Mouse (Mus musculus) 416B (cell line): ENCODE measurements at regions not wholly inside any gene's neighbourhood (a gene's known extent, or its start where the extent isn't known, plus 50 kb on each side); places are given as distances from the start of the nearest gene placed in this dataset.

Source experiments
- DNase-seq: peaks from one replicate; pipeline ENCODE4 v3.0.0; 2011; ENCODE audit warnings: low read depth

DNA sequence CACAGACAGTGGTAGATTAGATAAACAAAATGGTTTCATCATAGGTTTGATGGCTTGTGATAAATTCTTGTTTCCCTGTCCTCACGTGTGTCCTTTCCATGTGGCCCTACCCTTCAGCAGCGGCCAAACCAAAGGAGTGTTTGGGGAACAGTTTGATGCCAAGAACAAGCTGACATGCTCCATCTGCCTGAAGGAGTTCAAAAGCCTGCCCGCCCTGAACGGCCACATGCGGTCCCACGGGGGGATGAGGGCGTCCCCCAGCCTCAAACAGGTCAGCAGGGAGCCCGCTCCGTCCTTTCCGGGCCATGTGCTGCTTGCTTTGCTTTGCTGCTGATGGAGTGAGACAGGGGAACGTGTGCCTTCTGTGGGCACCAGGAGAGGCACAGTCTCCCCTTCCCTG is 51.0 kb upstream of the Mrps10 start:
- no peak for DNase-seq

DNA sequence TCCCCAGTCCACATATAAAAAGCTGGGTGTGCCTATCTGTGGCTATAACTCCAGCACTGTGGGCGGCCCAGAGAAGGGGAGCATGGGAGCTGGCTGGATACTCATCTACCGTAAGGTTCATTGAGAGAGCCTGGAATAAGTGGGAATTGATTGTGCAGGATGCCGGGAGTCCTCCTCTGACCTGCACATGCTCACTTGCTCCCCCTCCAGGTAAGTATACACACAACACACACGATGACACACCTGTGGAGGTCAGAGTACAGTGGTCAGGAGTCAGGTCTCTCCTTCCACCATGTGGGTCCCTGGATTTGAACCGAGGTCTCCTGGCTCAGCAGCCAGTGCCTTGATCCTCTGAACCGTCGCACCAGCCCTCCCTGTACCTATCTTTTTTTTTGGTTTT is 55.5 kb upstream of the Mrps10 start:
- DNase-seq = no peak

DNA sequence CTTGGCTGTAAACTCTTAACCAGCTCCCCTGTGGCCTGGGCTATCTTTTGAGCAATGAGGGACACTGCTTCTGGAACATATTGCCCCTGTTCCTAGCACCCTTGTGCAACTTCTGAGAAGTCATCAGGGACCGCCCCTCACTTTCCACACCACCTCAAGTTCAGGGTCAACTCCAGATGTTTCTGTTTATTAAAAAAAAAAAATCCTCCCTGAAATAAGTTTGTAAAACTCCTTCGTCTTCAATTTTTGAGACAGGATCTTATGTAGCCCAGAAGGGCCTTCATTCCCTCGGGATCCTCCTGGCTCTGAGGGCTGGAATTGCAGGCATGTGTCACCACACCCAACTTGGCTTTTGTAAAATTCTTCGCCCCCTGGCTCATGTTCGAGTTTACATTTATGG is 57.4 kb upstream of the Mrps10 start:
- DNase-seq = no peak

DNA sequence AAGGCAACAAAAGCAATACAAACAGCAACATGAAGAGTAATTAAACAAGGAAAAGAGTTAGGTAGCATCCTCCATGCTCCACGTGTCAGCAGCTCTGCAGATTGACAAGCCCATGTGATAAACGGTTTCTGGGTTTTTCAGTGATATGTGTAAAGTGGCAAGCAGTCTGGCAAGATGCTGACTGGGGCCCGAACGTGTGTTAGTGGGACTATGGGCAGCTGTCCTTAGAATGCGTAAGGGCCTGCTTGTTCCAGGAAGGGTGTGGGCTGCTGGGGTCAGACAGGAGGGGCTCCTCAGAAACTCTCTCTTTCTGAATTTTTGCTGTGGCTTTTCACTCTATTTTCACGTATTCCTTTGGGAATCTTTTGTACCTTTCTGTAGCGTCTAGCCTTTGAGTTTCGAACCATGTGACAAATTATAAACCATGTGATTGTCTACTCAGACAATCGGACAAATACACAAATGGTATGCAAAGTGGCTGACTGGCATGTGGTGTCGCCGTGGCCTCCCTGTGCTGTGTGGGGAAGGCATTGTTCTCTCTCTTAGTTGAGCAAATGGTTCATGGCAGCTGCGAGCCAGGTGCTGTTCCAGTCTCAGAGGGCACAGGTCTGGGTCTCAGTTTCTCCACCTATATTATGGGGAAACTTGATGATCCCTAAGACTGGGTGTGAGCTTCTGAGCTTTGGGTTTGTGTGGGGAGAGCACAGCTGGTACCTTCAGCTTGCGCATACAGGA is 62.5 kb upstream of the Mrps10 start:
- no peak for DNase-seq

DNA sequence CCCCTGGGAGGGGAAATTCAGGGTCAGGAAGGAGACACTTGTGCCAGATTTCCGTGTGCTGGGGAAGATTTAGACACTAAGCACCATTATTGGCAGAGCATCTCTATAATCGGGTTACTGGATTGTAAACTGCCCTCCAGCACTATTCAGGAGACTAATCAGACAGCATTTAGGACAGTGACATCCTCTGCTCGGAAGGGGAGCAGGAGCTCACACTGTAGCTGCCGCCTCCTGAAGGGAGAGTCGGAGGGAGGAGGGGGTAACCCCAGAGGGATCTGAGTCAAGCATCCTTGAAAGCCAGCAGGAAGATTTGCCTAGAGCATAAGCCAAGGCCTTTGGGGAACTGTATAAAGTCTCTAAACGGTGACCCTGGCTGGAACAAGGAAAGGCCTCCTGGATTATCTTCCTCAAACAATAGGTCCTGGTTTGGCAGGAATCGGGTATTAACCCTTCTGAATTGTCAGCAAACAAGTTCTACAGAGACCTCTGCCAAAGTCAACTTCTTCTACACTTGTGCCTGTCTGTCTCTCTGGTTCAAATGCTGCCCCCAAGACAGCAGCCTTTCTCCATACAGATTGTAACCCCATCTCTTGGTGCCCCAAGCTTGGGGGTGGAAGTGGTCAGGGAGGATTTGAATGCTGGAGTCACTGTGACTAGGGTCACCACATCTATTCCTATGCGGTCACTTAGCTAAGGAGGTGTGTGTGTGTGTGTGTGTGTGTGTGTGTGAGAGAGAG is 64.1 kb upstream of the Mrps10 start:
- no peak for DNase-seq

DNA sequence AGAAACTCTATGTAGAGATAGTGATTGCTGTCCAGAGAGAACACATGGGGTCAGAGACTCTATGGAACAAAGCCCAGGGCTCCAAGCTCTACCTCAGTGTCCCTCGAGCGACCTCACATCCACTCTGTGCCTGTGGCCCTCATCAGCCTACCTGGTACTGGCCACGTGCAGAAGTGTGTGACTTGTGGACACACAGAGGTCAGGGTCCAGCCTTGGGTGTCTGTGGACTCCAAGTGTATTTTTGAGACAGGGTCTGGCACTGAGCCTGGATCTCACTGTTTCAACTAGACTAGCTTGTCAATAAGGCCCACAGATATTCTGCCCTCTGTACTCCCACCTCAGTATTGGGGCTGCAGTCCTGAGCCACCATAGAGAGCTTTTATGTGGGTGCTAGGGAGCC is 65.1 kb upstream of the Mrps10 start:
- DNase-seq = no peak

DNA sequence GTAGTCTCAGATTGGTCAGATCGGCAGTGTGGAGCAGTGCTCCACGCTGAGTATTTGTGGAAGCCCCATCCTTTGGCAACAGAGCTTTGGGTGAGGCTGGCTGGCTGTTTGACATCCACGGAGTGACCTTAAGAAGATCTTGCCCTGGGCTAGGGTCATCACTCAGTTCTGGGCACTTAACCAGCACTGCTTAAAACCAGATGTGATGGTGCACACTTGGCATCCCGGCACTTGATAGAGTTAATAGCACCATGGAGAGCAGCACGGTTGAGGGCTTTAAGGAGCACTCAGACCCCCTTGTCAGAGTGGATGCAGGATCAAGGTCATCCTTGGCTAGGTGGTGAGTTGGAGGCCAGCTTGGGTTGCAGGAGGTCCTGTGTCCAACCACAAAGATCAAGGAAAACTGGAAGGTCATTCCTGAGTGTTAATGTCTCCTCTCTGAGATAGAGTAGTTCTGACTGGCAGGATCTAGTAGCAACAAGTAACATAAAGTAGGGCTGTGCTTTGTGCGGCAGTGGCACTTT is 70.2 kb upstream of the Mrps10 start:
- no peak for DNase-seq

DNA sequence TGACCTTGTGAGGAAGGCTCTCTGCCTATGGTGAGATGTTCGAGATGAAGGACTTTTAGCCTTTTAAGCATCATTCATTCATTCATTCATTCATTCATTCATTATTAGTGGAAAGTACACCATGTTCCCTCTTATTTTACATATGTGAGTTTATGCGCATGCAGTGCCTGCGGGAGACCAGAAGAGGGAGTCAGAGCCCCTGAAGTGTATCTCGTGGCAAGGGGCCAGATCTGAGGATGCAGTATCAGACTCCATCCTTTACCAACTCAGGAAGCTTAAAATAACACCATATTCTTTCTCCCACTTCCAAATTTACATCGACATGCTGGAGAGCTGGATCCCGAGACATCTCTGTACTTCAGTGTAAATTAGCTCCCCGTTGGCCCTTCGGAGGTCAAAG is 70.7 kb upstream of the Mrps10 start:
- DNase-seq = peak; percentile 48

DNA sequence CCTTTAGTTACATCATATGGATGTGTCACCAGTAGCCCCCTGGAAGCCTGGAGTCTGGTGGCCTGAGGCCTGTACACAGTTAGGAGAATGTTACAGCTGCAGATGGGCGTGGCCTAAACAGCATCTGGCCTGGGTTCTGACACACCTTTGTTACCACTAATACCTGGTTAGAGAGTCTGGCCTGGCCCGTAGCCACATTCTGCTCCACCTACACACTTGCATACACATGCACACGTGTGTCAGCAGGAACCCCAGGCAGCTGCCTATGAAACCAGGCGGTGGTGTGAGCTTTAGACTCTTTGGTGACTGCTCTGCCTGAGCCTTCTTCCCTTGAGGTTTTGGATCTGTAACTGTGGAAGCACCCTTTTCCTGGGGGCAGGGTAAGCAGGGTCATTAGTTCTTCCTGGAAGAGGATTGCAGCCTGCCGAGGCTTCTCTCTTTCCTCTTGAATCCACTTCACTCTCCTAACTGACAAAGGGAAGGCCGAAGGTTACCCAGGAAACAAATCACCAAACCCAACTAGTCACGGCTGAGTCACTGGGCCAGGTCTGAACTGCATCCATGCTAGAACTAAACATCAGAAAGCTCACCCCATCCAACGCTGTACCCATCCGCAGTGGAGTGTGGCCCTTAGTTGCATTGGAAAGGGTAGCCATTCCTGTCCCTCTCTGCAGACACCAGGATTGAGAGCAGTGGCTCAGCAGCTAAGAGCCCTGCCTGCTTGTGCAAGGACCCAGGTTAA is 71.8 kb upstream of the Mrps10 start:
- DNase-seq = no peak

DNA sequence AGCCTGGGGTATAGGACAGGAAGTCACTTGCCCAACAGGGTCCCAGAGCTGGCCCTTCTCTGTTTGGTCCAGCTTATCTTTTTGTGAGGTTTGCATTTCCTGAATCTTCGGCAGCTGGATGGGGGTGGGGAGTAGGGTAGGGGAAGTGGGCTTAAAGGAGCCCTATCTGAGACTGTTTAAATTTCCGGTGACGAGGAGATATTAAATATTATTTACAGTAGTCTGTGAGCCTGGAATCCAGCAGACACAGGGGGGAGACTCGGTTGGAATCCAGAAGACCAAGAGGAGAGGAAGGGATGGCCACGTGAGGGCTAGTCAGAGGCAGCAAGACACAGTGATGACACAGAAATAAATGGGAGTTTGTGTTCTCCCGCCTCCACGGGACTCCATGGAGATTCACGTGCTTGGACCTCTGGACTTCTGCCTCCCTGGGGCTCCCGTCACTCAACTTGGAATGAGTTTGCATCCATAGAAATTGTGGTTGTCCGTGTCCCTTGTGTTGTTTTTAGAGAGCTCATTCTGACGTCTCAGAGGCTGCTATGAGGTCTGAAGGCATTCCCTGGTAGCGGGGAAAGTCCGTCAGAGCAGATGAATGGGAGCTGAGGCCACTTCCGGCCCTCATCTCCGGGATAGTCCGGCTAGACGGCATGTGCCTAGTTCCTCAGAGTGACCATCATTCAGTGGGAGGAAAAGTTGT is 73.2 kb upstream of the Mrps10 start:
- DNase-seq = peak; percentile 96

DNA sequence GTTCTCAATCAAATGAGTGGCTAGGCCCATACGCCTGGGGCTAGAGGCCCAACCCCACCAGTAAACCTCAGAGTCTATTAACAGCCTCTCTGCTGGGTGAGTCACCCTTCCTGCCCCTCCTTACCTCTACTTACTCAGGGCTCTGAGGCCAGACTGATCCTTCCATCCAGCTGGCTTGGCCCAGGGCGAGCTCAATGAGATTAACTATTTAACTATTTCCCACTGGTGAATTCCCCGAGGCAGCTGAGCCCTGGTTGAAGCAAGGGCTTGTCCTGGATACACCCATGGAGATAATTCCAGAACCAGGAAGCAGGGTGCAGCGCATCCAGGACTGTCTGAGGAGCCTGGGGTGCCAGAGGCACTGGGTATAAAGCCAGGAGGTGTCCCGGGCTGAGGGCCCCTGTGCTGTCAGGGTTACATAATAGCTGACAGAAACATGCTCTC is 74.6 kb upstream of the Mrps10 start:
- peak; percentile 92 for DNase-seq

DNA sequence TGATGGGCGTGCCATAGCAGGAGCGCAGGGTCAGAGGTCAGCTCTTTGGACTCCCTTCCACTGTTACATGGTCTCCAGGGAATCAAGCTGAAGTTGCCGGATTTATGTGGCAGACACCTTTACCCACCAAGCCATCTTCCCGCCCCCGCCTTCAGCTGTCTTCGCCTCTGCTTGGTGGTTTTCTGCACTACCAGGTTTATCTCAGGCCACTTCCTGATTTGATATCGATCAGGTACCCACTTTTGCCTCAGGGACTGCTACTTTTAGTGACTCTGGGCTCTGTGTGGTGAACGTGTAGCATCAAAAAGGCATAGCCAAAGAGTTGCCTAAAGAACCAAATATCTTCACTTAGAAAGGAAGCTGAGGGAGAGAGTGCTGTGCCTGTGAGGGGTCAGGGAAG is 75.5 kb upstream of the Mrps10 start:
- DNase-seq = peak; percentile 70

DNA sequence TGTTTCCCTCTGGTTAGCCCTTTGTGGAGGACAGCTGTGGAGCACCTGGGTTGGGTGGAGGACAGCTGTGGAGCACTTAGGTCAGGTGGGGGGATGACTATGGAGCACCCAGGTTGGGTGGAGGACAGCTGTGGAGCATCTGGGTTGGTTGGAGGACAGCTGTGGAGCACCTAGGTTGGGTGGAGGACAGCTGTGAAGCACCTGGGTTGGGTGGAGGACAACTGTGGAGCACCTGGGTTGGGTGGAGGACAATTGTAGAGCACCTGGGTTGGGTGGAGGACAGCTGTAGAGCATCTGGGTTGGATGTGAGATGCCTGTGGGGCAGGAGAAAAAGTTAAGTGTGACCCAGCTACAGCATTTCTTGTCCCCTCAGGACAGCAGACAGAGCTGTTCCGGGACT is 77.1 kb upstream of the Mrps10 start:
- DNase-seq = no peak

DNA sequence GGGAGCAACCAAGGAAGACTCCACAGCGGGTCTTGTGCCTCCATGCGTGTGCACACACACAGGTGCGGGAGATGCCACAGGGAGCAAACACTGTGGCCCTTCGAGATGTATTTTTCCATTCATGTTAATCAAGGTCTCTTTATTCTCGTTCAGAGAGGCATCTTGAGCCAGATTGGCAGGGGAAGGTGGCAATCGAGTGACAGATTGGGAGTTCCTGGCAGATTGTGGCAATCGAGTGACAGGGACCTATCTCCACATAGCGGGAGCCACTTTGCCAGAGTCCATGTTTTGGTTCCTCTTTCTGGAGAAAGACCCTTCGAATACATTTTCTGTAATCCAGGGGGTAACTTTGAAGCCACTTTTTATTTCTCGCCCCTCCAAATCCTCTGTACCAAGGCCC is 83.1 kb upstream of the Mrps10 start:
- no peak for DNase-seq

DNA sequence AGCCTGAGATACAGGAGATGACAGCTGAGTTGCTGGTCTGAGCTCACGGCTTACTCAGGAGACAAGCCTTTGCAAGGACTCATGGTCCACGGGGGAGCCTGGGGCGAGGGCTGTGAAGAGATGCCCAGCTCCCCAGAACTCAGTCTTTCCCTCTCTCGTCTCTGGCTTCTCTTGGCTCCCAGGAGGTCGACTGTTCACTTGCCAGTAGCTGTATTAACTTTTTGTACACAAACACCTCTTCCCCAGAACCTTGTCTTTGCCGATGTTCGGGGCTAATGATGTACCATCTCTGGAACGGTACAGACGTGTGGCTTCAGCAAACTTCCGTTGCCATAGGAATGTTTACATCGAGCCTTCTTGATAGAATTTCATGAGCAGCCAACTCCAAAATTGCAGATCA is 84.5 kb upstream of the Mrps10 start:
- DNase-seq = no peak

DNA sequence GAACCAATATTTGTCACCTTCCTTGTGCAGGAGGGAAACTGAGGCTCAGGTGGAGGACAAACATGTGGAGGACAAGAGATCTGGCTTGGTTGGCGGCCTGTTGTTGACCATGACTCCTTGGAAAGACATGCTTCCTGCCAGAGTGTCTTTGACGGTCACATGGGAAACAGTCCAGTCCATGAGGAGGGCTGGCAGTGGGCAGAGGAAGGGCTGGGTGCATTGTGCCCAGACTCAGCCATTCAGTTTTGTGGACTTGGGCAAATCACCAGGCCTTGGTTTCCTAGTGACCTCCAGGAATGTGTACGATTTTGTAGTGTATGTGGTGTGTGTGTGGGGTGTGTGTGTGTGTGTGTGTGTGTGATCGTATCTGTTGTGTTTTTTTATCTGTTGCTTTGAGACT is 85.5 kb upstream of the Mrps10 start:
- DNase-seq = no peak

DNA sequence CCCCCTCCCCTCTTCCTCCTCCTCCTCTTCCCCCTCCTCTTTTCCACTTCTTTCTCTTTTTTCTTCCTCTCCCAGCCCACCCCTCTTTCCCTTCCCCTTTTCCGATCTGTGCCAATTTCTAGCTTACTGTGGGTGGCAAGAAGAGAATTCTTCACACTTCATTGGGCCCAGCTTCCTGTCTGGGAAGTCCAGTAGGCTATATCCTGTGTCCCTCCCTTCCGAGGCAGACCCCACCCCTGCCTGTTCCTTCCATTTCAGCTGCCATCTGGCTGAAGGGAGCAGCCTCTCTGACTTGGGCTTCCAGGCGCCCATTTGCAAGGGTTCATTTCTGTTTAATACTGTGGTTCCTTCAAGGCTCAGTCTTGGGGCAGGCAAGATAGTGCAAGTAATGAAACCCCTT is 86.2 kb upstream of the Mrps10 start:
- no peak for DNase-seq

DNA sequence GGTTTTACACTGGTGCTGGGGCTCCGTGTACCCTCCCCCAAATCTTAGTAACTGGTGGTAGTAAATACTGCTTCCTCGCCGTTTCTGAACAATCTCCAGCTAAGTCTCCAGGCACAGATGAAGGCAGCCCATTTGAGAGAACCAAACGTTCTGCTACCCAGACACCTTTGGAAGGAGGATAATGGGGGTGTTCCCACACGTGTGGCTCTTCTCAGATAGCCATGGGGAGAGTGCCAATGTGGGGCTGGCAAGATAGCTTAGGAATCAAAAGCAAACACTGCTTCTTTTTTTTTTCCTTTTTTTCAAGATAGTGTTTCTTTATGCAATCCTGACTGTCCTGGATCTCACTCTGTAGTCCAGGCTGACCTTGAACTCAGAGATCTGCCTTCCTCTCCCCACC is 90.8 kb upstream of the Mrps10 start:
- DNase-seq = no peak

DNA sequence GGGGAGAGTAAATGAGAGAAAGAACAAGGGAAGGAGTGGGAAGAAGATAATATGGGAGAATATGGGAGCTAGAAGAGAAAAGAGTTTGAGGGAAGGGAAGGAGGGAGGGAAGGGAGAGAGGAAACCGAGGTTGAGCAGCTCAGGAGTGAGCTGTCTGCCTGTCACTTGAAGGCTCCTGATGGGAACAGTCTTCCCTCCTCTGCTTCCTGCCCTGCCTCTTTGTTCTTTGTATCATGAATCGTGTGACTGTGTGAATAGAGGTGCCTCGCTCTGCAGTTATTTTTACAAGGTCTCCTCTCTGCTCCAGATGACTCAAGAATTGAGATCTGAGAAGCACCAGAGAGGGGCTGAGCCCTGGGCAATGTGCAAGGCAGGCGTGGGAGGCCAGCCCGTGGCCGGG is 92.0 kb upstream of the Mrps10 start:
- no peak for DNase-seq

DNA sequence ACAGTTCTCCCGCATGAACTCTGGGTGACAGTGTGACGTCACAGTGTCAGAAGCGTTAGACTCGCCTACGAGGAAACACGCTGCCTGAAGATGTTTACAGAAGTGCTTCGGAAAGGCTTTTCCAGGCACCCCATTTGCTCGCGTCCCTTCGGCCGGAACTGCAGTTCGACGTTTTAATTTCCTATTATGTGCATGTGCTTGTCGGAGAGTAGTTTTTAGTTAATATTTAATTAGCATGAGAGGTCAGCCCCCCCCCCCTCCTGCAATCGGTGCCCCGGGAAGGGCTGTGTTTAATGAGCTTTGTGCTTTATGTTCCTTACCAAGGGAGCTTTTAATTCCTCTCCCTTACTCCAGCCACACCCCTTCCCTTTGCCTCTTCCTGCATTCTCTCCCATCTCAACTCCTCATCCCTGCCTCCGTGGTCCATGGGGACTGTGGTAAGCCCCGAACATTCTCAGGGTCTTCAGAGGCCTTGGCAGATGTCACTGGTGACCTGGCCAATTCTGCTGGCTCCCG is 92.8 kb upstream of the Mrps10 start:
- DNase-seq = no peak

DNA sequence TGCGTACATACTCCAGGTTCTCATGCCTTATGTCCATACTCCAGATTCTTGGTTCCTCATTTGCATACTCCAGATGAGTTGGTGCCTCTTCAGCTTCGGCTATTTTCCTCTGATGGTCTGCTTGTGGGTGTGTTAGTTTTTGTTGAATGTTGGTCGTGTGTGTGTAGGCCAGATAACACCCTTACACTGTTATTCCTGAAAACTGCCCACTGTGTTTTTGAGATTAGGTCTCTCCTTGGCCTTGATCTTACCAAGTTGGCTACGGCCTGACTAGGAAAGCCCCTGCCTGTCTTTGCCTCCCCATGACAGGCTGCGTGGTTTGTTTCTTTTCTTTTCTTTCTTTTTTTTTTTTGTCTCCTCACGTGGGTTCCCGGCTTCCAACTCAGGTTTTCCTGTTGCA is 95.4 kb upstream of the Mrps10 start:
- DNase-seq = no peak
